Mouse (Mus musculus) liver, embryonic 13.5 days (tissue): ENCODE measurements around the gene Epb41l4b. TPM values are rescaled to one million over a fixed set of nuclear protein-coding genes. Genes with fewer than 3 reads are reported as not detected.

ENCODE experiments used
- ATAC-seq: fragments of 200-750 bp; cut with Nextera tagmentation; 2 replicates; pipeline ENCODE4 v1.8.0; 2017; ENCODE audit warnings: low read depth, mild to moderate bottlenecking, moderate number of reproducible peaks, moderate library complexity
- DNase-seq: peaks from one replicate; pipeline ENCODE4 v3.0.0; 2022
- H3K27ac ChIP-seq: fragments of 300-500 bp; sonication (generic); 2 replicates; pipeline ENCODE4 v1.5.1; 2015; ENCODE audit warnings: moderate library complexity, mild to moderate bottlenecking, inconsistent platforms
- H3K27me3 ChIP-seq: fragments of 300-500 bp; sonication (generic); 2 replicates; pipeline ENCODE4 v1.6.1; 2015; ENCODE audit warnings: mild to moderate bottlenecking, inconsistent platforms
- H3K36me3 ChIP-seq: fragments of 300-500 bp; sonication (generic); 2 replicates; pipeline ENCODE4 v1.6.1; 2015; ENCODE audit warnings: mild to moderate bottlenecking, inconsistent platforms
- H3K4me1 ChIP-seq: fragments of 300-500 bp; sonication (generic); replicated peaks from 2 replicates; pipeline ENCODE4 v1.6.1; 2015; ENCODE audit warnings: inconsistent platforms
- H3K4me2 ChIP-seq: fragments of 300-500 bp; sonication (generic); 2 replicates; pipeline ENCODE4 v1.6.1; 2015; ENCODE audit warnings: inconsistent platforms, mild to moderate bottlenecking, moderate library complexity
- H3K4me3 ChIP-seq: fragments of 300-500 bp; sonication (generic); replicated peaks from 2 replicates; pipeline ENCODE4 v1.5.1; 2015; ENCODE audit warnings: mild to moderate bottlenecking, inconsistent platforms
- H3K9ac ChIP-seq: fragments of 300-500 bp; sonication (generic); 2 replicates; pipeline ENCODE4 v1.6.1; 2015; ENCODE audit warnings: mild to moderate bottlenecking, inconsistent platforms
- H3K9me3 ChIP-seq: fragments of 300-500 bp; sonication (generic); replicated peaks from 2 replicates; pipeline ENCODE4 v1.6.1; 2016; ENCODE audit warnings: inconsistent platforms
- WGBS: fragments of 180-500 bp; shearing (Covaris S2); methylation state at CpG from one replicate; pipeline ENCODE4 v1.1.7; 2015; ENCODE audit not compliant: insufficient replicate concordance; 5-methylcytosine and 5-hydroxymethylcytosine counted together
- polyA plus RNA-seq: library from polyadenylated mRNA; unstranded; fragments of >200 nt; fragmentation: Nextera tagmentation; extraction: Ambion mirVana; gene quantifications from 2 replicates; pipeline ENCODE4 v1.2.1, GENCODE M21; 2015

Epb41l4b gene
- polyA plus RNA-seq, 1 experiment from 2014 or later: 1.5 TPM

GRCm38 (mm10) chr4:57031440-57031839 lies 111.8 kb downstream of the Epb41l4b start:
- 44% methylated on average over 4 of the region's 4 CpGs for WGBS

GRCm38 (mm10) chr4:57027954-57028353 lies 115.3 kb downstream of the Epb41l4b start:
- no peaks in the 10 kb centered on the region for H3K27me3 ChIP-seq
- no peak overlapping the region for H3K9ac ChIP-seq
- no peak for ATAC-seq
- no peak for DNase-seq
- WGBS: 23% methylated on average over 10 of the region's 10 CpGs
- H3K4me1 ChIP-seq: no peaks in the 10 kb centered on the region
- H3K4me2 ChIP-seq: no peak overlapping the region
- no peak overlapping the region for H3K4me3 ChIP-seq
- no peaks in the 10 kb centered on the region for H3K36me3 ChIP-seq
- no peak overlapping the region for H3K27ac ChIP-seq
- H3K9me3 ChIP-seq: no peaks in the 10 kb centered on the region

More at GRCm38 (mm10) chr4:57031440-57031839, 111.8 kb downstream of the Epb41l4b start:
- ATAC-seq: no peak
- Histone ChIP-seq H3K36me3 (no peaks in the 10 kb centered on the region), H3K27ac (no peak overlapping the region), H3K9ac (no peak overlapping the region), H3K4me3 (no peak overlapping the region), H3K4me2 (no peak overlapping the region), H3K9me3 (no peaks in the 10 kb centered on the region), H3K4me1 (no peaks in the 10 kb centered on the region), H3K27me3 (no peaks in the 10 kb centered on the region)
- no peak for DNase-seq

- DNase-seq: no peak
- Histone ChIP-seq H3K36me3 (no peaks in the 10 kb centered on the region), H3K4me1 (no peaks in the 10 kb centered on the region), H3K27me3 (no peaks in the 10 kb centered on the region), H3K4me3 (no peak overlapping the region), H3K27ac (no peak overlapping the region), H3K9me3 (no peaks in the 10 kb centered on the region), H3K9ac (no peak overlapping the region), H3K4me2 (no peak overlapping the region)
- no peak for ATAC-seq
- 80% methylated on average over 3 of the region's 3 CpGs for WGBS
These were observed 119.7 kb downstream of the Epb41l4b start for GRCm38 (mm10) chr4:57023527-57023926.

GRCm38 (mm10) chr4:57021288-57021687 lies 121.9 kb downstream of the Epb41l4b start:
- H3K27me3 ChIP-seq: no peaks in the 10 kb centered on the region
- H3K36me3 ChIP-seq: no peaks in the 10 kb centered on the region
- H3K9me3 ChIP-seq: no peaks in the 10 kb centered on the region
- H3K27ac ChIP-seq: no peak overlapping the region
- no peak overlapping the region for H3K4me3 ChIP-seq
- no peak overlapping the region for H3K4me2 ChIP-seq
- ATAC-seq (no peak), DNase-seq (no peak)
- H3K9ac ChIP-seq: no peak overlapping the region
- 69% methylated on average over 3 of the region's 3 CpGs for WGBS
- H3K4me1 ChIP-seq: no peaks in the 10 kb centered on the region

GRCm38 (mm10) chr4:57017229-57017628 lies 126.0 kb downstream of the Epb41l4b start:
- no peaks in the 10 kb centered on the region for H3K36me3 ChIP-seq
- no peak overlapping the region for H3K4me2 ChIP-seq
- H3K27ac ChIP-seq: no peak overlapping the region
- ATAC-seq: no peak
- WGBS: 17% methylated on average over 5 of the region's 5 CpGs
- no peaks in the 10 kb centered on the region for H3K9me3 ChIP-seq
- no peak overlapping the region for H3K4me3 ChIP-seq
- peaks cover 3% of the 10 kb centered on the region; the same call in 1 of the 2 replicates for H3K27me3 ChIP-seq
- no peaks in the 10 kb centered on the region for H3K4me1 ChIP-seq
- DNase-seq: peak; percentile 31
- H3K9ac ChIP-seq: no peak overlapping the region

GRCm38 (mm10) chr4:57016366-57017171 lies 126.7 kb downstream of the Epb41l4b start:
- Histone ChIP-seq H3K4me3 (no peak overlapping the region), H3K4me1 (no peaks in the 10 kb centered on the region), H3K4me2 (no peak overlapping the region), H3K9me3 (no peaks in the 10 kb centered on the region), H3K27ac (no peak overlapping the region), H3K27me3 (peaks cover 3% of the 10 kb centered on the region; the same call in 1 of the 2 replicates), H3K9ac (no peak overlapping the region), H3K36me3 (no peaks in the 10 kb centered on the region)
- ATAC-seq (no peak), DNase-seq (no peak)
- 32% methylated on average over 18 of the region's 18 CpGs for WGBS

- Histone ChIP-seq H3K4me2 (no peak overlapping the region), H3K27ac (no peak overlapping the region), H3K9me3 (no peaks in the 10 kb centered on the region), H3K9ac (no peak overlapping the region), H3K27me3 (peaks cover 7% of the 10 kb centered on the region; the same call in 1 of the 2 replicates), H3K36me3 (no peaks in the 10 kb centered on the region), H3K4me3 (no peak overlapping the region), H3K4me1 (no peaks in the 10 kb centered on the region)
- WGBS: 53% methylated on average over 5 of the region's 5 CpGs
- ATAC-seq: peak; percentile 48
- DNase-seq: no peak
These were observed 128.2 kb downstream of the Epb41l4b start for GRCm38 (mm10) chr4:57015032-57015431.

- H3K4me1 ChIP-seq: no peaks in the 10 kb centered on the region
- WGBS: 31% methylated on average over 8 of the region's 8 CpGs
- H3K4me2 ChIP-seq: no peak overlapping the region
- no peak overlapping the region for H3K9ac ChIP-seq
- no peak overlapping the region for H3K4me3 ChIP-seq
- no peaks in the 10 kb centered on the region for H3K36me3 ChIP-seq
- no peak overlapping the region for H3K27ac ChIP-seq
- no peaks in the 10 kb centered on the region for H3K9me3 ChIP-seq
- DNase-seq: no peak
- peaks cover 12% of the 10 kb centered on the region; the same call in 1 of the 2 replicates for H3K27me3 ChIP-seq
- ATAC-seq: no peak
These were observed 131.7 kb downstream of the Epb41l4b start for GRCm38 (mm10) chr4:57011454-57012046.

GRCm38 (mm10) chr4:57010919-57011318 lies 132.3 kb downstream of the Epb41l4b start:
- no peak overlapping the region for H3K4me3 ChIP-seq
- no peak for DNase-seq
- no peaks in the 10 kb centered on the region for H3K36me3 ChIP-seq
- H3K9me3 ChIP-seq: no peaks in the 10 kb centered on the region
- no peak for ATAC-seq
- no peak overlapping the region for H3K27ac ChIP-seq
- no peak overlapping the region for H3K9ac ChIP-seq
- no peak overlapping the region for H3K4me2 ChIP-seq
- H3K27me3 ChIP-seq: peaks cover 12% of the 10 kb centered on the region; the same call in 1 of the 2 replicates
- 6% methylated on average over 6 of the region's 6 CpGs for WGBS
- H3K4me1 ChIP-seq: no peaks in the 10 kb centered on the region

GRCm38 (mm10) chr4:57010425-57010824 lies 132.8 kb downstream of the Epb41l4b start:
- ATAC-seq (no peak), DNase-seq (no peak)
- Histone ChIP-seq H3K27me3 (peaks cover 12% of the 10 kb centered on the region; the same call in 1 of the 2 replicates), H3K4me2 (no peak overlapping the region), H3K9me3 (no peaks in the 10 kb centered on the region), H3K36me3 (no peaks in the 10 kb centered on the region), H3K27ac (no peak overlapping the region), H3K4me1 (no peaks in the 10 kb centered on the region), H3K4me3 (no peak overlapping the region), H3K9ac (no peak overlapping the region)
- whole genome bisulfite sequencing: 38% methylated on average over 5 of the region's 5 CpGs

GRCm38 (mm10) chr4:57007717-57008116 lies 135.5 kb downstream of the Epb41l4b start:
- H3K4me2 ChIP-seq: no peak overlapping the region
- 20% methylated on average over 9 of the region's 9 CpGs for WGBS
- H3K27me3 ChIP-seq: 0 out of 2 replicates have a peak, but pooled peaks cover 9% of the 10 kb centered on the region
- no peak overlapping the region for H3K9ac ChIP-seq
- no peak overlapping the region for H3K4me3 ChIP-seq
- H3K9me3 ChIP-seq: no peaks in the 10 kb centered on the region
- ATAC-seq (no peak), DNase-seq (no peak)
- H3K36me3 ChIP-seq: no peaks in the 10 kb centered on the region
- no peaks in the 10 kb centered on the region for H3K4me1 ChIP-seq
- no peak overlapping the region for H3K27ac ChIP-seq
